Mouse (Mus musculus): ENCODE measurements around the gene Tut7. TPM values are rescaled to one million over a fixed set of nuclear protein-coding genes. Genes with fewer than 3 reads are reported as not detected.
"Not testable (repeated sequence)": the region's sequence is repeated elsewhere in the genome, so short reads cannot be mapped to it uniquely, and the experiment has no call there.

The Tut7 gene
- polyA plus RNA-seq, 1 experiment = 47.4 TPM

- Histone ChIP-seq H3K27ac (ENCODE audit: control insufficient read depth, insufficient read depth, low read length) (no peak overlapping the region), H3K27me3 (ENCODE audit: control insufficient read depth, insufficient read depth, low read length) (no peaks in the 10 kb centered on the region), H3K4me1 (replicated peaks; ENCODE audit: control insufficient read depth, insufficient read depth, low read length) (no peaks in the 10 kb centered on the region), H3K4me3 (ENCODE audit: control insufficient read depth, insufficient read depth, low read length) (no peak overlapping the region), H3K36me3 (ENCODE audit: control insufficient read depth, insufficient read depth, low read length) (no peaks in the 10 kb centered on the region)
- TF ChIP-seq POLR2A (IDR thresholded peaks at IDR 0.05; ENCODE audit: control insufficient read depth, extremely low read depth, insufficient read depth, low read length, poor library complexity) (no peak), CTCF (IDR thresholded peaks at IDR 0.05; ENCODE audit: borderline replicate concordance, control insufficient read depth, extremely low read depth, insufficient read depth, low read length, poor library complexity) (no peak)
- DNase-seq = no peak
- 26% methylated on average over 3 of the region's 3 CpGs for WGBS
Observed at GRCm38 (mm10) chr13:59735190-59735589, 87.8 kb downstream of the Tut7 start.

DNA sequence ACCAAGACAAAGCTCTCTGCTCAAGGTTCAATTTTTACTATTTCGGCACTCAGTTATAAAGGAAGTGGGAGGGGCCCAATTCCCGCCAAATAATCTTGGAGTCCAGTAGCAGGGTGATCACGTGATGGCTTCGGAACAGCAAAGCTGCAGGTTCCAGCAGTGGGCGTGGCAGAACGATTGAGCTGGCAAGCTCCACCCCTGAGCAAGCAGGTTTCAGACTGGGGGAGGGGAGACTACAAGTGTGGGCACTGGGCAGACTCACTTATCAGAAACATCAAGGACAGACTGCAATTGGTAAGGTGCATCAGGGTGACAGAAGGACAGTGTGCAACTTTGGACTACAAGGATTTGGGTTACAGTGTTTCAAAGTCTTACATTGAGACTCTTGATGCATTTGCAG, 88.6 kb downstream of the Tut7 start:
- not testable (repeated sequence) for H3K4me3 ChIP-seq (ENCODE audit: control insufficient read depth, insufficient read depth, low read length); H3K27me3 ChIP-seq (ENCODE audit: control insufficient read depth, insufficient read depth, low read length); DNase-seq; H3K27ac ChIP-seq (ENCODE audit: control insufficient read depth, insufficient read depth, low read length); H3K36me3 ChIP-seq (ENCODE audit: control insufficient read depth, insufficient read depth, low read length); H3K4me1 ChIP-seq (replicated peaks; ENCODE audit: control insufficient read depth, insufficient read depth, low read length)
- WGBS = 55% methylated on average over 6 of the region's 6 CpGs

DNA sequence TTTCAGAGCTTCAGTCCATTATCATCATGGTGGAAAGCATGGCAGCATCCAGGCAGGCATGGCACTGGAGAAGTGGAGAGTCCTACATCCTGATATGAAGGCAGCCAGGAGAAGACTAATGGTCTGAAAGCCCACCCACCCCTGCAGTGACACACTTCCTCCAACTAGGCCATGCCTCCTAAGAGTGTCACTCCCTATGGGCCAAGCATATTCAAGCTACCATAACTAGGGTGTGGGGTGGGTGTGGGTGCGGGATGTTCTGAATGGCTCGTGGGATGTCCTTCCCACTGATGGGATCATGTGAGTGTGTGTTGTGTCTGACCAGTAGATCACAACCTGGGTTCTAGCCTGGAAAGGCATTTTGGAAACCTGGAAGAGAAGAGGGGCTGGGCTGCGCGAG, 89.0 kb downstream of the Tut7 start:
- TF ChIP-seq CTCF (IDR thresholded peaks at IDR 0.05; ENCODE audit: borderline replicate concordance, control insufficient read depth, extremely low read depth, insufficient read depth, low read length, poor library complexity) = no peak
- no peak for TF ChIP-seq POLR2A (IDR thresholded peaks at IDR 0.05; ENCODE audit: control insufficient read depth, extremely low read depth, insufficient read depth, low read length, poor library complexity)
- WGBS = 91% methylated on average over 4 of the region's 4 CpGs
- no peaks in the 10 kb centered on the region for H3K4me1 ChIP-seq (replicated peaks; ENCODE audit: control insufficient read depth, insufficient read depth, low read length)
- no peak overlapping the region for H3K27ac ChIP-seq (ENCODE audit: control insufficient read depth, insufficient read depth, low read length)
- no peak for DNase-seq
- no peak overlapping the region for H3K4me3 ChIP-seq (ENCODE audit: control insufficient read depth, insufficient read depth, low read length)
- no peaks in the 10 kb centered on the region for H3K27me3 ChIP-seq (ENCODE audit: control insufficient read depth, insufficient read depth, low read length)
- no peaks in the 10 kb centered on the region for H3K36me3 ChIP-seq (ENCODE audit: control insufficient read depth, insufficient read depth, low read length)

GRCm38 (mm10) chr13:59731652-59732051, 91.3 kb downstream of the Tut7 start, which contains the start of gene Spata31d1d:
Gene Spata31d1d (minus strand): TSS chr13:59731752.
- no peak for TF ChIP-seq CTCF (IDR thresholded peaks at IDR 0.05; ENCODE audit: borderline replicate concordance, control insufficient read depth, extremely low read depth, insufficient read depth, low read length, poor library complexity)
- TF ChIP-seq POLR2A (IDR thresholded peaks at IDR 0.05; ENCODE audit: control insufficient read depth, extremely low read depth, insufficient read depth, low read length, poor library complexity) = no peak
- no peak for DNase-seq
- no peaks in the 10 kb centered on the region for H3K4me1 ChIP-seq (replicated peaks; ENCODE audit: control insufficient read depth, insufficient read depth, low read length)
- no peak within 1 kb of the TSS for H3K4me3 ChIP-seq (ENCODE audit: control insufficient read depth, insufficient read depth, low read length)
- no peaks in the 10 kb centered on the region for H3K36me3 ChIP-seq (ENCODE audit: control insufficient read depth, insufficient read depth, low read length)
- WGBS = 82% methylated on average over 7 of the region's 7 CpGs
- no peaks in the 10 kb centered on the region for H3K27me3 ChIP-seq (ENCODE audit: control insufficient read depth, insufficient read depth, low read length)
- no peak within 1 kb of the TSS for H3K27ac ChIP-seq (ENCODE audit: control insufficient read depth, insufficient read depth, low read length)

GRCm38 (mm10) chr13:59728378-59729093, 94.4 kb downstream of the Tut7 start:
- H3K4me1 ChIP-seq (replicated peaks; ENCODE audit: control insufficient read depth, insufficient read depth, low read length) = no peaks in the 10 kb centered on the region
- WGBS = 28% methylated on average over 7 of the region's 7 CpGs
- no peaks in the 10 kb centered on the region for H3K36me3 ChIP-seq (ENCODE audit: control insufficient read depth, insufficient read depth, low read length)
- DNase-seq = peak; percentile 77
- TF ChIP-seq POLR2A (IDR thresholded peaks at IDR 0.05; ENCODE audit: control insufficient read depth, extremely low read depth, insufficient read depth, low read length, poor library complexity) (no peak), CTCF (IDR thresholded peaks at IDR 0.05; ENCODE audit: borderline replicate concordance, control insufficient read depth, extremely low read depth, insufficient read depth, low read length, poor library complexity) (peak; percentile 68; the same call in 1 of the 2 replicates)
- no peak overlapping the region for H3K4me3 ChIP-seq (ENCODE audit: control insufficient read depth, insufficient read depth, low read length)
- H3K27ac ChIP-seq (ENCODE audit: control insufficient read depth, insufficient read depth, low read length) = no peak overlapping the region
- H3K27me3 ChIP-seq (ENCODE audit: control insufficient read depth, insufficient read depth, low read length) = no peaks in the 10 kb centered on the region

- Histone ChIP-seq H3K27me3 (ENCODE audit: control insufficient read depth, insufficient read depth, low read length) (no peaks in the 10 kb centered on the region), H3K27ac (ENCODE audit: control insufficient read depth, insufficient read depth, low read length) (no peak overlapping the region), H3K4me1 (replicated peaks; ENCODE audit: control insufficient read depth, insufficient read depth, low read length) (no peaks in the 10 kb centered on the region), H3K4me3 (ENCODE audit: control insufficient read depth, insufficient read depth, low read length) (no peak overlapping the region), H3K36me3 (ENCODE audit: control insufficient read depth, insufficient read depth, low read length) (no peaks in the 10 kb centered on the region)
- 50% methylated on average over 29 of the region's 29 CpGs for WGBS
- TF ChIP-seq POLR2A (IDR thresholded peaks at IDR 0.05; ENCODE audit: control insufficient read depth, extremely low read depth, insufficient read depth, low read length, poor library complexity) (no peak), CTCF (IDR thresholded peaks at IDR 0.05; ENCODE audit: borderline replicate concordance, control insufficient read depth, extremely low read depth, insufficient read depth, low read length, poor library complexity) (no peak)
- DNase-seq = no peak
Observed at GRCm38 (mm10) chr13:59726139-59726867, 96.6 kb downstream of the Tut7 start.

GRCm38 (mm10) chr13:59722089-59722488, 100.9 kb downstream of the Tut7 start:
- WGBS = 95% methylated on average over 1 of the region's 1 CpGs
- H3K27ac ChIP-seq (ENCODE audit: control insufficient read depth, insufficient read depth, low read length); DNase-seq; H3K27me3 ChIP-seq (ENCODE audit: control insufficient read depth, insufficient read depth, low read length); H3K36me3 ChIP-seq (ENCODE audit: control insufficient read depth, insufficient read depth, low read length); H3K4me3 ChIP-seq (ENCODE audit: control insufficient read depth, insufficient read depth, low read length); H3K4me1 ChIP-seq (replicated peaks; ENCODE audit: control insufficient read depth, insufficient read depth, low read length): not testable (repeated sequence)

Other genes starting within 250 kb of the Tut7 start
- gene Agtpbp1, start 237.9 kb downstream of the Tut7 start, polyA plus RNA-seq (2012; rRNA removed) = 9.9 and 13.5 TPM in 2 replicates
- gene Naa35, start 237.9 kb downstream of the Tut7 start, polyA plus RNA-seq (2012; rRNA removed) = 44.5 and 54.3 TPM in 2 replicates
- 3.2 and 4.4 TPM in 2 replicates for gene Golm1, start 147.3 kb downstream of the Tut7 start, polyA plus RNA-seq (2012; rRNA removed)
- gene 4921517D22Rik, start 129.0 kb downstream of the Tut7 start, polyA plus RNA-seq (2012; rRNA removed) = not detected in 2 replicates
- gene Spata31d1a, start 112.8 kb downstream of the Tut7 start, polyA plus RNA-seq (2012; rRNA removed) = 0.03 and 0.08 TPM in 2 replicates
- gene Spata31d1b, start 110.9 kb downstream of the Tut7 start, polyA plus RNA-seq (2012; rRNA removed) = 0.69 and 1.00 TPM in 2 replicates
- 0.05 TPM in 1 of 2 replicates, not detected in the other for gene Spata31d1d, start 91.4 kb downstream of the Tut7 start, polyA plus RNA-seq (2012; rRNA removed)
- 0.05 and 0.07 TPM in 2 replicates for gene 1700014D04Rik, start 76.4 kb downstream of the Tut7 start, polyA plus RNA-seq (2012; rRNA removed)
- gene Isca1, start 53.3 kb downstream of the Tut7 start, polyA plus RNA-seq (2012; rRNA removed) = 56.7 and 80.3 TPM in 2 replicates
- gene Gm49354, start 40.9 kb downstream of the Tut7 start, polyA plus RNA-seq (2012; rRNA removed) = not detected in 2 replicates

All from thymus, adult 2 months (tissue).